Mouse (Mus musculus) G1E (cell line): ENCODE measurements around the gene Dazl. TPM values are rescaled to one million over a fixed set of nuclear protein-coding genes. Genes with fewer than 3 reads are reported as not detected.

Experiments used
- ATAC-seq: 2 replicates; pipeline ENCODE4 v1.8.0; 2016; ENCODE audit warnings: mild to moderate bottlenecking; ENCODE audit not compliant: insufficient number of reproducible peaks, poor library complexity, low FRiP score, severe bottlenecking; ENCODE audit errors: extremely low read depth
- DNase-seq: peaks from one replicate; pipeline ENCODE4 v3.0.0; 2012; ENCODE audit warnings: low spot score
- H3K27me3 ChIP-seq: 2 replicates; pipeline ENCODE4 v1.6.1; 2012; ENCODE audit warnings: mild to moderate bottlenecking, low read length, inconsistent platforms; ENCODE audit not compliant: insufficient read depth
- H3K36me3 ChIP-seq: replicated peaks from 2 replicates; pipeline ENCODE3; 2012; ENCODE audit warnings: mild to moderate bottlenecking, inconsistent platforms
- H3K4me1 ChIP-seq: 2 replicates; pipeline ENCODE4 v1.6.1; 2012; ENCODE audit warnings: low read depth, low read length, inconsistent platforms, mixed read lengths; ENCODE audit not compliant: insufficient read depth
- H3K4me3 ChIP-seq: 2 replicates; pipeline ENCODE4 v1.5.1; 2012; ENCODE audit warnings: low read depth, mild to moderate bottlenecking, inconsistent platforms, low read length, moderate library complexity, mixed read lengths
- H3K9me3 ChIP-seq: replicated peaks from 2 replicates; pipeline ENCODE4 v1.6.1; 2012; ENCODE audit warnings: inconsistent platforms
- CTCF ChIP-seq: IDR thresholded peaks from 2 replicates; pipeline ENCODE4 v1.5.1; 2012; ENCODE audit warnings: low read depth, low read length, inconsistent platforms, mixed read lengths
- GATA1 ChIP-seq: IDR thresholded peaks from 2 replicates; pipeline ENCODE4 v1.6.1; 2012; ENCODE audit warnings: borderline replicate concordance, low read length, inconsistent platforms, mixed read lengths
- GATA2 ChIP-seq: IDR thresholded peaks from 2 replicates; pipeline ENCODE4 v1.6.1; 2012; ENCODE audit warnings: low read depth, low read length, inconsistent platforms, borderline replicate concordance
- POLR2AphosphoS5 ChIP-seq: IDR thresholded peaks from 2 replicates; pipeline ENCODE4 v1.6.1; 2012; ENCODE audit warnings: low read depth, low read length, inconsistent platforms; ENCODE audit not compliant: insufficient replicate concordance
- TAL1 ChIP-seq: conservative IDR thresholded peaks from 2 replicates; pipeline ENCODE4 v1.6.1; 2012; ENCODE audit warnings: low read depth, low read length, inconsistent platforms, mixed read lengths
- polyA plus RNA-seq: library from polyadenylated mRNA; stranded (reverse); fragments of >175 nt; gene quantifications from 2 replicates; pipeline ENCODE4 v1.2.3, GENCODE M21; 2012
- total RNA-seq, 2 experiments: library from RNA; stranded (forward) in 1 of 2; stranded (reverse) in 1 of 2; fragments of 200-1000 nt in 1 of 2; fragments of >200 nt in 1 of 2; fragmentation: Nextera tagmentation in 1 of 2; gene quantifications; 2 replicates each; pipeline ENCODE4 v1.2.3; 2014 to 2017

Dazl gene
- not detected in 2 replicates for total RNA-seq (2014; fragmentation: Nextera tagmentation)
- 0.05 TPM in 1 of 2 replicates, not detected in the other for total RNA-seq (2017)
- not detected in 2 replicates for polyA plus RNA-seq

DNA sequence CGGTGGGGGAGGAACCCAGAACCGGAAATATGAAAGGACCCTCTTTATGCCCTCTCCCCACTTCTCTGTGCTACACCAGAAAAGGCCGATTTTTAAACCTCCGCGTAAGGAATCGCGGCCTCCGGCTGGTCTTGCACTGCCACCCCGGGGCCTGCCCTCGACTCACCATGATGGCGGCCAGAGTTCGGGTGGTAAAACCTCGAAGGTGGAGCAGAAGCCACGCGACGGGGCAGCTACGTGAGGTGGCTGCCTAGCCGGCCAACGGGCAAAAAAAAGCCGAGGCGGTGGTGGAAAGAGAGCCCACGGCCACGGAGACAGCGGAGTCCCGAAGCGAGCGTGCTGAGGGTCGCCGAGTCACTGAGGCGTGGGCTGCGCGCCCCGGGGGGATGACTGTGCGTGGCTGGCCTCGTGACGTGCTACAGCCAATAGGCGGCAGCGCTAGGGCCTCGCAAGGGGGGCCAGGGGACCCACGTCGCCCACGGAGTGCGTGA lies at the start of gene Dazl:
Dazl (minus strand) TSS at position 396 of the 491 bp plus-strand sequence.
- H3K4me1 ChIP-seq, result no peaks in the 10 kb centered on the region
- TF ChIP-seq GATA1, result no peak
- TF ChIP-seq GATA2, result no peak
- no peak for TF ChIP-seq TAL1
- TF ChIP-seq POLR2AphosphoS5, result no peak
- no peak for TF ChIP-seq CTCF
- peaks cover 30% of the 10 kb centered on the region for H3K9me3 ChIP-seq
- H3K36me3 ChIP-seq, result no peaks in the 10 kb centered on the region
- H3K4me3 ChIP-seq, result no peak within 1 kb of the TSS; the same call in 1 of the 2 replicates
- ATAC-seq (no peak), DNase-seq (no peak)
- H3K27me3 ChIP-seq, result no peaks in the 10 kb centered on the region

GRCm38 (mm10) chr17:50341850-50342544 lies 48.6 kb upstream of the Dazl start:
- ATAC-seq (no peak), DNase-seq (no peak)
- peaks cover 51% of the 10 kb centered on the region for H3K9me3 ChIP-seq
- no peak for TF ChIP-seq GATA2
- no peak for TF ChIP-seq POLR2AphosphoS5
- TF ChIP-seq CTCF, result no peak
- no peak for TF ChIP-seq GATA1
- TF ChIP-seq TAL1, result no peak
- H3K4me3 ChIP-seq, result no peak overlapping the region
- H3K4me1 ChIP-seq, result no peaks in the 10 kb centered on the region
- no peaks in the 10 kb centered on the region for H3K36me3 ChIP-seq
- no peaks in the 10 kb centered on the region for H3K27me3 ChIP-seq

- Histone ChIP-seq H3K9me3 (peaks cover 52% of the 10 kb centered on the region), H3K27me3 (no peaks in the 10 kb centered on the region), H3K4me3 (no peak overlapping the region), H3K36me3 (no peaks in the 10 kb centered on the region), H3K4me1 (no peaks in the 10 kb centered on the region)
- no peak for ATAC-seq
- no peak for DNase-seq
- TF ChIP-seq POLR2AphosphoS5, result no peak
- no peak for TF ChIP-seq TAL1
- TF ChIP-seq GATA2, result no peak
- TF ChIP-seq GATA1, result no peak
- no peak for TF ChIP-seq CTCF
Measured at GRCm38 (mm10) chr17:50338901-50339300, 45.5 kb upstream of the Dazl start.

DNA sequence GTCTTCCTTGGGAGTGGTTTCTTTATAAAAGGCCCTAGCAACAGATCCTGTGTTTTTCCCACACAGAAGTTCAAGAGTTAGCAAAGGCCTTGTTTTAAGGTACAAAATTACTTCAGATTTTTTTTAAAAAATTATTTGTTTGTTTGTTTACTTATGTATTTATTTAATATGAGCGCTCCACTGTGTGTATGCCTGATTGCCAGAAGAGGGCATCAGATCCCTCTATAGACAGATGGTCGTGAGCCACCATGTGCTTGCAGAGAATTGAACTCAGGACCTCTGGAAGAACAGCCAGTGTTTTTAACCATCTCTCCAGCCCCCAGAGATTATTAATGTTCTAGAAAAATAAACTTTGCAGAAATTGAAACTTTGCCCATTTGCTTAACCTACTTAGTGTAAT lies 42.3 kb upstream of the Dazl start:
- Histone ChIP-seq H3K27me3 (no peaks in the 10 kb centered on the region), H3K36me3 (no peaks in the 10 kb centered on the region), H3K4me3 (no peak overlapping the region), H3K4me1 (no peaks in the 10 kb centered on the region), H3K9me3 (peaks cover 50% of the 10 kb centered on the region)
- TF ChIP-seq TAL1 (no peak), GATA2 (no peak), GATA1 (no peak), POLR2AphosphoS5 (no peak)
- DNase-seq (no peak), ATAC-seq (no peak)

DNA sequence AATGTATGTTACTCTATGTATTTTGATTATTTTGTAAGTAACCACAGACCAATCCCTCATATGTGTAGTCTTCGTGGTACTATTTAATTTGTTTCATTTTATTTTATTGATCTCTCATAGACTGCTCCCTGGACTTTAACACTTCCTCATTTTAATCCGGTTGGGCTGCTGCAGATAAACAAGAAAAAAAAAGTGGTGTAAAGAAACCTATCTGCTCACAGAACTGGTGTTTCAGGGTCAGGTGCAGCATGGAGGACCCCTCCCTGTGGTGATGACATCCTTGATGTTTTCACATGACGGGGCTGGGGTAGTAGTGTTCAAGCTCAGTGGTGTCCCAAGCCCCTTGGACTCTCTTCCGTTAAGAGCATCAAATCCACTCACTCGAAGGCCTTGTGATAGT lies 41.3 kb upstream of the Dazl start:
- Histone ChIP-seq H3K4me3 (no peak overlapping the region), H3K36me3 (no peaks in the 10 kb centered on the region), H3K4me1 (no peaks in the 10 kb centered on the region), H3K9me3 (peaks cover 53% of the 10 kb centered on the region), H3K27me3 (no peaks in the 10 kb centered on the region)
- no peak for DNase-seq
- ATAC-seq, result no peak
- no peak for TF ChIP-seq POLR2AphosphoS5
- TF ChIP-seq CTCF, result no peak
- TF ChIP-seq GATA2, result no peak
- TF ChIP-seq TAL1, result no peak
- TF ChIP-seq GATA1, result no peak

DNA sequence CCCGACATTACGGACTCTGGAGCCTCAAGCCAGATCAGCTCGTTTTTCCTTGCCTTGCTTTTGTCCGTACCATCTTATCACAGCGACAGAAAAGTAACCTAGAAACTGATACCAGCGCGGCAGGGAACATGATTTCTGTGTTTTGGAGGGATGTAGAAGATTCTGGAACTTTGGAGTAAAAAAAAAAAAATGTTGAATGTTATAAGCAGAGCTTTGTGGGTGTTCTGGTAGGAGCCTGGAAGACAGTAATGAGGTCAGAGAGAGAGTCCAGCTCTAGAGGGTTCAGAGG lies 38.5 kb upstream of the Dazl start:
- peaks cover 52% of the 10 kb centered on the region for H3K9me3 ChIP-seq
- H3K4me3 ChIP-seq, result no peak overlapping the region
- H3K4me1 ChIP-seq, result no peaks in the 10 kb centered on the region
- no peaks in the 10 kb centered on the region for H3K36me3 ChIP-seq
- H3K27me3 ChIP-seq, result no peaks in the 10 kb centered on the region
- DNase-seq (no peak), ATAC-seq (no peak)
- TF ChIP-seq CTCF, result no peak
- no peak for TF ChIP-seq TAL1
- TF ChIP-seq GATA2, result no peak
- TF ChIP-seq GATA1, result no peak
- TF ChIP-seq POLR2AphosphoS5, result no peak

- no peaks in the 10 kb centered on the region for H3K27me3 ChIP-seq
- H3K36me3 ChIP-seq, result no peaks in the 10 kb centered on the region
- no peak overlapping the region for H3K4me3 ChIP-seq
- no peak for DNase-seq
- peaks cover 48% of the 10 kb centered on the region for H3K9me3 ChIP-seq
- no peak for TF ChIP-seq GATA2
- no peak for ATAC-seq
- H3K4me1 ChIP-seq, result no peaks in the 10 kb centered on the region
Measured at GRCm38 (mm10) chr17:50331171-50332011, 38.0 kb upstream of the Dazl start.
